Mouse (Mus musculus) forebrain, embryonic 13.5 days (tissue): ENCODE measurements at regions not wholly inside any gene's neighbourhood (a gene's known extent, or its start where the extent isn't known, plus 50 kb on each side); places are given as distances from the start of the nearest gene placed in this dataset.

Experiments
- ATAC-seq: fragments of 200-750 bp; cut with Nextera tagmentation; 2 replicates; pipeline ENCODE4 v1.8.0; 2017
- H3K27ac ChIP-seq: fragments of 300-500 bp; sonication (generic); 2 replicates; pipeline ENCODE4 v1.5.1; 2015; ENCODE audit warnings: inconsistent platforms, mild to moderate bottlenecking, moderate library complexity
- H3K27me3 ChIP-seq: fragments of 300-500 bp; sonication (generic); 2 replicates; pipeline ENCODE4 v1.6.1; 2015; ENCODE audit warnings: mild to moderate bottlenecking, inconsistent platforms
- H3K36me3 ChIP-seq: fragments of 300-500 bp; sonication (generic); 2 replicates; pipeline ENCODE4 v1.6.1; 2015; ENCODE audit warnings: mild to moderate bottlenecking, inconsistent platforms; ENCODE audit not compliant: poor library complexity, severe bottlenecking
- H3K4me1 ChIP-seq: fragments of 300-500 bp; sonication (generic); 2 replicates; pipeline ENCODE4 v1.6.1; 2015; ENCODE audit warnings: inconsistent platforms
- H3K4me2 ChIP-seq: fragments of 300-500 bp; sonication (generic); 2 replicates; pipeline ENCODE4 v1.6.1; 2015; ENCODE audit warnings: inconsistent platforms, mild to moderate bottlenecking, moderate library complexity
- H3K4me3 ChIP-seq: fragments of 300-500 bp; sonication (generic); 2 replicates; pipeline ENCODE4 v1.5.1; 2015; ENCODE audit warnings: mild to moderate bottlenecking, inconsistent platforms
- H3K9ac ChIP-seq: fragments of 300-500 bp; sonication (generic); 2 replicates; pipeline ENCODE4 v1.6.1; 2015; ENCODE audit warnings: mild to moderate bottlenecking, inconsistent platforms
- H3K9me3 ChIP-seq: fragments of 300-500 bp; sonication (generic); replicated peaks from 2 replicates; pipeline ENCODE4 v1.6.1; 2016; ENCODE audit warnings: inconsistent platforms
- WGBS: fragments of 180-500 bp; shearing (Covaris S2); methylation state at CpG from one replicate; pipeline ENCODE4 v1.1.7; 2015; 5-methylcytosine and 5-hydroxymethylcytosine counted together

GRCm38 (mm10) chr12:92578596-92578995, 729.6 kb upstream of the Sel1l start:
- Histone ChIP-seq H3K9me3 (no peaks in the 10 kb centered on the region), H3K9ac (no peak overlapping the region), H3K4me1 (no peaks in the 10 kb centered on the region), H3K27me3 (no peaks in the 10 kb centered on the region), H3K4me2 (no peak overlapping the region), H3K36me3 (no peaks in the 10 kb centered on the region), H3K4me3 (no peak overlapping the region), H3K27ac (no peak overlapping the region)
- 90% methylated on average over 1 of the region's 1 CpGs for WGBS
- no peak for ATAC-seq
